Mouse (Mus musculus) layer of hippocampus, adult 9-10 months (tissue): Measurements from ENCODE around the gene Olfr23.
"Not testable (repeated sequence)": the region's sequence is repeated elsewhere in the genome, so short reads cannot be mapped to it uniquely, and the experiment has no call there.

Source experiments
- DNase-seq: peaks from one replicate; pipeline ENCODE4 v3.0.0; 2022; ENCODE audit warnings: low spot score

The Olfr23 gene

DNA sequence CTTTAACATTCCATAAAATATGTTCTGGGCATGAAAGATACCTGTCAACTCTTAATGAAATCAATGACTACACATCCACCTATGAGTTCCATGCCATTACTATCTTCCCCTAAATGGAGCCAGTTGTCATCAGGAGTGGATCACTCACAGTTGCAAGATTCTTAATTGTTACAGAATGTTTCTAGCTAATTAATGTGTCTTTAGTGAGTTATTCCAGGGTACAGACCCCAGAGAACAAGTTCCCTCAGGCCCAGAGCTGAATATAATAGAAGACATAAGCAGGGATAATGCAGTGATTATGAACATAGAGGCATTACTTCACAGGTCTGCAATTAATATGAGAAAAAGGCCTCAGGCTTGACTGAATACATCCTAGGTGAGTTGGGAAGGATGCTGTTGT lies at the start of gene Olfr23:
TSS of gene Olfr23 (plus strand) at position 301 of the 400 bp plus-strand sequence.
- DNase-seq: no peak

DNA sequence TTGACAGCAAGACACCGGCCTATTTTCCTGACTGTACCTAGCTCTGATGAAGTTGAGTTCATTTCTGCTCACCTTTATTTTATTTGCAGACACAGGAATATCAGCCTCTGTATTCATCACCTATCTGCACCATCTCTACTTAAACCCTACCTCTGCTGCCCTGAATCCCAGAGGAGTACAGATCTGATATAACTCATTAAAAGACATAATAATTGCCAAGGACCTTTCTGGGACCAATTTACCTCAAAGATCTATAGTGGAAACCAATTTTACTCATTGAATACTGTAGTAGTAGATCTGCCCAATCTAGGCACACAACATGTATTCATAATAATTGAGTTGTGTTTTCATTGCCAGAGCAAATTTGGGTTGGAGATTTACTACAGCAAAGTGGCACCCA lies 45.8 kb upstream of the Olfr23 start, which contains the start of gene Olfr394:
TSS of gene Olfr394 (minus strand) at position 101 of the 400 bp plus-strand sequence.
- no peak for DNase-seq

- DNase-seq: not testable (repeated sequence)
Measured at GRCm38 (mm10) chr11:73909199-73909598, 27.3 kb upstream of the Olfr23 start, which contains the start of gene Olfr395. TSS of gene Olfr395 (minus strand) at chr11:73909299.

DNA sequence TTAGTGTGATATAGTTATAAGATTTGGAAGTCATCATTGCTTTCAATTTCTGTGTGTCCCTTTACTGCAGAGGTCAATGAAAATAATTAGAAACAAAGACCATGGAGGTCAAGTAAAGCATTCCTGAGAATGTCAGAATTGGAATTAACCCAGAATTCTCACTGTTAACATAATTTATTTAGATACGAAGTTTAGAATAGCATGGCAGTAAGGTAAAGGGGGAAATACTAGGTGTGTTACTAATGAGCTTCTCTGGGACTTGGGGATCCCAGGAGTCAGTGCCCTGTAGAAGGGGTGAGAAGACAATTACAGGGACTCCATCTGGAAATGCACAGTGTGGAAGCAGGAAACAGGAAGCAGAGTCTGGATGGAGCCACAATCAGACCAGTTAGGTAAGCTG lies 24.0 kb downstream of the Olfr23 start, which contains the start of gene Olfr397:
TSS of gene Olfr397 (plus strand) at position 301 of the 400 bp plus-strand sequence.
- no peak for DNase-seq

DNA sequence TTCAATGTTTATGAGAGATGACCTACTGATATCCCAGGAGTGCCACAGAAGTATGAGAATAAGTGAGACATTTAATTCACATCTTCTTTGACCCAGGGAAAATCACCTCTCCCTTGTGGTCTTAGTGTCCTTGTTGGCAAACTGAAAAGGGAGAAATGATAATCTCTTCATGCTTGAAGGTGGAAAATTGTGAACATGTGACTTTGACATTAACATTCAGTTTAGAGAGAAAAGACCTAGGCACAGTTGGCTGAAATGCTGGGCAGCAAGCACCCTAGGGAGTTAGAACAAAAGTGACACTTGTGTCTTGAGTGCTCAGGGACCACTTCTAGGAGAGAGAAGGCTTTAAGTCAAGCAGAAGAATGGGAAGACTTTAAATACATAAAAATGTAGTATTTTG lies 53.8 kb downstream of the Olfr23 start, which contains the start of gene Olfr398:
TSS of gene Olfr398 (minus strand) at position 101 of the 400 bp plus-strand sequence.
- DNase-seq: no peak
